Mouse (Mus musculus): ENCODE results near the gene Msx1.

- no peak for TF ChIP-seq POLR2A (IDR thresholded peaks at IDR 0.05; ENCODE audit: extremely low read depth, insufficient read depth, low read length)
- no peak for TF ChIP-seq CTCF (IDR thresholded peaks at IDR 0.05; ENCODE audit: extremely low read depth, insufficient read depth, low read length)
Observed at GRCm38 (mm10) chr5:37860846-37861245, 36.5 kb upstream of the Msx1 start.

Measured in cortical plate, adult 2 months (tissue).